Mouse (Mus musculus) mouse trophoblast stem cell (cell line): Measurements from ENCODE around the gene Ccdc34.

Experiments used
- in situ Hi-C, 2 experiments: fragments of 300-500 bp; cut with MseI, MboI; formaldehyde crosslinking; loops; 2 replicates in 1 of 2; 3 replicates in 1 of 2; pipeline ENCODE4 v1.15.1; 2025

Ccdc34 gene

DNA sequence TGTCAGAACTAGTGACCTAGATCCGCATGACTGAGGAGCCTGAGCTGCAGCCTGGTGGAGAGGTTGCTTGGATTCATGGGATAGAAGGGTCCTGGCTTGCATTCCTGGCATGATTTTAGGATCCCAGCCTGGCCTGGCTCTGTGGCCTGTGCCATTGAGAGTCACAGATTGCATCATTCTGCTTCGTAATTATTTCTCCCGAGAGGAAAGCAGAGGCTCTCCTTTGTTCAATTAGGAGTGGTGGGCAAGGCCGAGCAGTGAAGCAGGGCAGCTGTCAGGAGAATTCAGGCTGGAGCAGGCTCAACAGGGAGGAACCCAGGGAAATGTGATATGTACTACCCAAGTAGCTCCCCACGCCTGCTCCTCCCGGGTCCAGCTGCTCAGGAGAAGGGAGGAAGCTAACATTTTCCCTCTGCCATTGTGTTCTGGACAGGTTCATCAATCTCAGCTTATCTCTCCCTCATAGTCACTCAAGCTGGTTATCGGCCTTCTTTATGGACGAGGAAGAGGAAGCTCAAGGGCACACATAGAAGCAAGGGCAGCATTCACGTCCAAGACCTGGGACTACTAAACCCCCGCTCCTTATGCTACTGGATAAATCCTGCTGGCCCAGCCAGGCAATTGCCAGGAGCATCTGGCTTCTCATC lies 162.2 kb downstream of the Ccdc34 start:
- in situ Hi-C loops, result no loop called here

DNA sequence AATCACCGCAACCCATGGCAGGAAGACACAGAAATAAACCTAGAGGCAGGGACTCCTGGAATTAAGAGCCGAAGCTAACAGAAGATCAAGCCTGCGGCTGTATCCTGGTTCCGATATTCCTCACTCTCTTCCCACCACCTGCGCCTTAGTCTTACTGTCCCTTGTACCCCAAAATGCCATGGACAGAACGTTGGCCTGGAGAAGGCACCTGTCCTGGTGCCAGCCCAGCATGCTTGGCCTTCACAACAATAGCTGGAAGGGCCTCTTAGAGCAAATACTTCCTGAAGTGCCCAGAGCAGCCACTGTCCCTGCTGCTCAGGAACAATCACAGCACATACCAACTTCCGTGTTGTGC lies 162.7 kb downstream of the Ccdc34 start:
- in situ Hi-C loops, result no loop called here

- in situ Hi-C loops, result no loop called here
Observed at GRCm38 (mm10) chr2:110181666-110182065, 164.0 kb downstream of the Ccdc34 start.

DNA sequence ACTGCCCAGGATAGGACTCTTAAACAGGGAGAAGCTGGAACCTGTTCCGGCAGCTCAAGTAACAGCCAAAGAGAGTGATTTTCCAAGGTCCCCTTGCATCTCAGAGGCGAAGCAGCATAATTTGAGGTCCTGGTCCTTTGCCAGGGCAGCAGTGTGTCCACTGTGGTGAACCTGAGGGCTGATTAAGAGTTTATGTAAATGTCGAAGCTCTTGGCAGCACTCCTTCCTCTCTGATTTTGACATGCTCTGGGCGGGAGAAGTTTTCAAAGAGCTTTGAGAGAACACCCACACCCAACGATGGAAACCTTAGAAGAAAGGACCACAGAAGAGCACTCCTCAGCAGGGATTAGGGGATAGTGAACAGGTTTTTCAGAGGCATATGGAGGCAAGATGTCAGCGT lies 164.6 kb downstream of the Ccdc34 start:
- in situ Hi-C loops, result no loop called here

GRCm38 (mm10) chr2:110182795-110183486 lies 165.3 kb downstream of the Ccdc34 start:
- in situ Hi-C loops, result no loop called here

DNA sequence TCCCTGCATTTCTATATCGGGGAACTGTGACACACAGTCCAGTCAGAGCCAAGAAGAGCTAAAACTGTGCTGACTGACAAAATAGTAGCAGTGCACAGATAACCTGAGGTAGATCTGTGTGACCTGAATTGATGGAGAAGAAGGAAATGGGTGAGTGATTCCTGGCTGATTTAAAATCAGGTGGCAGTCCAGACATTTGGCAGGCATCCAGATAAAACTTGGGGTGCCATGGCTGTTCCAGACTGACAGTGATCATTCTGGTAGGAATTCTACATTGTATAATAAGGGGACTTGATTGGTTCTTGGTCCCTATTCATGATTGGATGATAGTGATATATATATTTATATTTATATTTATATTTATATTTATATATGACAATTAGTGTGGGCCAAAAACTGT lies 166.5 kb downstream of the Ccdc34 start:
- in situ Hi-C loops, result no loop called here

- in situ Hi-C loops, result no loop called here
Observed at GRCm38 (mm10) chr2:110186427-110186980, 168.9 kb downstream of the Ccdc34 start.

- in situ Hi-C loops, result no loop called here
Observed at GRCm38 (mm10) chr2:110188696-110189397, 171.2 kb downstream of the Ccdc34 start.

GRCm38 (mm10) chr2:110190416-110190815 lies 172.8 kb downstream of the Ccdc34 start:
- in situ Hi-C loops, result no loop called here

GRCm38 (mm10) chr2:110191186-110191690 lies 173.6 kb downstream of the Ccdc34 start:
- in situ Hi-C loops, result no loop called here

GRCm38 (mm10) chr2:110191965-110192701 lies 174.5 kb downstream of the Ccdc34 start:
- in situ Hi-C loops, result no loop called here

DNA sequence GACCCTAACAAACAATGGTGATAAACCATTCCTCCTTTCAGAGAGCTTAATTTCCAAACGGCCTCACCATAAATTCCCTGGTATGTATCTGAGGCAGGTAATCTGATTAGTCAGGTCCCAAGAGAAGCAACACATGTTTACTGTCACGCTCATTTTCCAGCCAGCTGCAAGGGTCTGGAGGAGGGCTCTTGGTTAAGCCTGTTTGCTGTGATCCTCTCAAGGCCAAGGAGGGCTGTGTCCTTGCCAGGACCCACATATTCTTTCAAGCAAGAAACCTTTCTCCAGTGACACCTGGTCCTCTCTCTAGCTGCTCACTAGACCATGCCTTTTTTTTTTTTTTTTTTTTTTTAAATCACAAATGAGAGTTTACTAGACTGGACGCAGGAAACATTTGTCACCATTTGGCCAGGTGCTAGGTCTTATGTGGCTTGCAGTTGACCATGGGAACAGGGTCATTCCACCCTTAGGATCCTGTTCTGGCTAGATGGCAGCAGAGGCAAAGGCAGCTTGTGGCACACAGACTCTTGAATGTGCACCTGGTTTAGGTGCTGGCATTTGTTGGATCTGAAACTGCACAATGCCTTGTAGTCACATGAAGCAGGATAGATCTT lies 175.2 kb downstream of the Ccdc34 start:
- in situ Hi-C loops, result no loop called here

- in situ Hi-C loops, result no loop called here
Observed at GRCm38 (mm10) chr2:110196551-110196950, 178.9 kb downstream of the Ccdc34 start.

GRCm38 (mm10) chr2:110199648-110200047 lies 182.0 kb downstream of the Ccdc34 start:
- in situ Hi-C loops, result loop anchor here in 1 of 2 experiments (10.0 kb wide), 1 partner anchor 135 kb away; no protein-coding TSS in a partner anchor

- in situ Hi-C loops, result loop anchor here in 1 of 2 experiments (10.0 kb wide), 1 partner anchor 137 kb away; no protein-coding TSS in a partner anchor
Observed at GRCm38 (mm10) chr2:110201770-110202169, 184.2 kb downstream of the Ccdc34 start.

- in situ Hi-C loops, result loop anchor here in 1 of 2 experiments (10.0 kb wide), 1 partner anchor 138 kb away; no protein-coding TSS in a partner anchor
Observed at GRCm38 (mm10) chr2:110202716-110203497, 185.3 kb downstream of the Ccdc34 start.

DNA sequence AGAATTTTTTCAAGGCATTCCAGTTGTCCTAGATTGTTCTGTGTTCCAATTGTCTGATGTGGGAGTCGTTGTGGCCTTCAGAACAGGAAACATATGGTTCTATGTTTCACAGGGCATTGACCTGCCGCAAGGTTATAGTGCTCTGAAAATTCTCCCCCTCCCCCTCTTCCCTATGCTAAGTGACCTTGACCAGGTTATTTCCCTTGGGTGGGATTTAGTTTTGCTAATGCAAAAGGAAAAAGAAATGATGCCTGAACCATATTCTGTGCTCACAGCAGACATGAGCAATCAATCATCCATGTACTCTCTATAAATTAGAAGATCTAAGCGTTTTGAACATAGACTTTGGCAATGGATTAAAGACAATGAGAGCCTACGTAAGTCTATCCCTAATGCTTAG lies 186.6 kb downstream of the Ccdc34 start:
- in situ Hi-C loops, result loop anchor here in 1 of 2 experiments (10.0 kb wide), 1 partner anchor 139 kb away; no protein-coding TSS in a partner anchor

GRCm38 (mm10) chr2:110204705-110205318 lies 187.2 kb downstream of the Ccdc34 start:
- in situ Hi-C loops, result loop anchor here (5.0 to 10.0 kb wide), 3 partner anchors 140 to 303 kb away; no protein-coding TSS in a partner anchor
